Comparison of ENCODE assay signal across 21 mouse cellular contexts in the genomic region with DNA sequence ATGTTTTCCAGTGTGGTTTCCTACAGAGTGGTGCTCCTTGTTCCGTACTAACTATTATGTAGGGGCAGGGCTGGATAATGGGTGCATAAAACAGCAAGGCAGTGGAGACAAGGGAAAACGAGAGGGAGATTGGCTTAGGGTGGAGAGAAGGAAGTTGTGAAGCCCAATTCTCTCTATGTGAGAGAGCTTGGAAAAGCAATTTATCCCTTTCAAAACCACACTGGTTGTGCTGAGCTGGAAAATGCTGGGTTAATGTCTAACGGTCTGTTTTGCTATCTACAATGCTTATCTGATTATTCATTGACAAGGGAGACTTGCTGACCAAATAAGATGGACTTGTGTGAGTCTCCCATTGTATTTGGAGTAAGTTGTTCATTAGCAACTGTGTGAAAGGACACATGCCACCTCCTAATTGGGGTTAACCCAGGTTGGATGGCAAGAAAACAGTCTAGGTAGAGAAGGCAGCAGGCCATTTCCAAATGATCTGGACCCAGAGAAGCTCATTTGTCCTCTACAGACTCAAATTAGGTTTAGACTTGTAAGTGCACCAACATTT.
DNase-seq lines count a peak whose midpoint lies in the region; ATAC-seq lines count a peak whose summit lies in the region.
"Had no signal": no experiment of that assay in that cellular context is flagged by ENCODE, and none has a peak within 500 bp of the region (broad histone marks: within the 10 kb centered on the region; RNA-seq: fewer than 3 reads in every experiment).

No protein-coding gene starts in this region.

- H3K9me3 ChIP-seq in midbrain, embryonic 11.5 days (ENCODE audit: control insufficient read depth, low read length): no peaks in the 10 kb centered on the region
- no peaks in the 10 kb centered on the region for H3K9me3 ChIP-seq in midbrain, embryonic 16.5 days (replicated peaks; ENCODE audit: control insufficient read depth, low read length, poor library complexity, severe bottlenecking)
- H3K9me3 ChIP-seq: embryonic facial prominence, embryonic 15.5 days; forebrain, embryonic 15.5 days; heart, embryonic 13.5 days had no signal

- H3K9ac ChIP-seq in midbrain, embryonic 11.5 days (ENCODE audit: low read length): no peak overlapping the region
- H3K9ac ChIP-seq in midbrain, embryonic 16.5 days (ENCODE audit: low read depth, low read length): no peak overlapping the region
- H3K9ac ChIP-seq: embryonic facial prominence, embryonic 15.5 days; forebrain, embryonic 15.5 days; heart, embryonic 13.5 days had no signal

- no peaks in the 10 kb centered on the region for H3K27me3 ChIP-seq in midbrain, embryonic 11.5 days (ENCODE audit: control insufficient read depth, insufficient read depth, low read length)
- no peaks in the 10 kb centered on the region for H3K27me3 ChIP-seq in midbrain, embryonic 16.5 days (ENCODE audit: control insufficient read depth, insufficient read depth, low read depth, low read length)
- H3K27me3 ChIP-seq: embryonic facial prominence, embryonic 15.5 days; forebrain, embryonic 15.5 days; heart, embryonic 13.5 days had no signal

- no peaks in the 10 kb centered on the region for H3K4me1 ChIP-seq in midbrain, embryonic 11.5 days (ENCODE audit: control insufficient read depth, insufficient read depth, low read length)
- no peaks in the 10 kb centered on the region for H3K4me1 ChIP-seq in midbrain, embryonic 16.5 days (ENCODE audit: control insufficient read depth, insufficient read depth, low read length)
- H3K4me1 ChIP-seq: embryonic facial prominence, embryonic 15.5 days; forebrain, embryonic 15.5 days; heart, embryonic 13.5 days had no signal

- no peak overlapping the region for H3K4me2 ChIP-seq in midbrain, embryonic 11.5 days
- no peak overlapping the region for H3K4me2 ChIP-seq in midbrain, embryonic 16.5 days (ENCODE audit: low read length)
- H3K4me2 ChIP-seq: embryonic facial prominence, embryonic 15.5 days; forebrain, embryonic 15.5 days; heart, embryonic 13.5 days had no signal

- no peak for ATAC-seq in midbrain, embryonic 11.5 days (ENCODE audit: low FRiP score)
- no peak for ATAC-seq in midbrain, embryonic 16.5 days
- ATAC-seq: CD4-positive, CD25-positive, alpha-beta regulatory T cell, adult 4 months; forebrain, embryonic 15.5 days had no signal

- H3K27ac ChIP-seq in midbrain, embryonic 11.5 days (ENCODE audit: low read depth, low read length): no peak overlapping the region
- H3K27ac ChIP-seq in midbrain, embryonic 16.5 days (ENCODE audit: low read length): no peak overlapping the region
- H3K27ac ChIP-seq: embryonic facial prominence, embryonic 15.5 days; forebrain, embryonic 15.5 days; heart, embryonic 13.5 days had no signal

- DNase-seq in heart, adult 11 months: peak; percentile 59
- DNase-seq in heart, adult 9 months (ENCODE audit: low spot score in 2 of 2): no peak
- peak; percentile 60 for DNase-seq in midbrain, embryonic 11.5 days (ENCODE audit: low spot score, missing footprints)
- peak; percentile 18 for DNase-seq in kidney, postnatal 14 days
- DNase-seq in layer of hippocampus, adult 9-11 months: no peak
- DNase-seq in lung, adult 18-20 months: no peak
- DNase-seq: adrenal gland, adult 8-10 months; adrenal gland, postnatal 36 days; B cell, adult 2 months; cerebellum, adult 2 months; cerebellum, postnatal 10 days; embryo, embryonic 11 days; gastrocnemius, postnatal 14 days; heart, postnatal 36 days had no signal

- no peak overlapping the region for H3K4me3 ChIP-seq in midbrain, embryonic 11.5 days (ENCODE audit: low read depth, low read length)
- no peak overlapping the region for H3K4me3 ChIP-seq in midbrain, embryonic 16.5 days (ENCODE audit: low read depth, low read length)
- H3K4me3 ChIP-seq: embryonic facial prominence, embryonic 15.5 days; erythroblast, embryonic 14.5 days; forebrain, embryonic 15.5 days; heart, embryonic 13.5 days had no signal

- no peaks in the 10 kb centered on the region for H3K36me3 ChIP-seq in midbrain, embryonic 11.5 days (ENCODE audit: control insufficient read depth, insufficient read depth, low read length)
- no peaks in the 10 kb centered on the region for H3K36me3 ChIP-seq in midbrain, embryonic 16.5 days (ENCODE audit: control insufficient read depth, insufficient read depth, low read length)
- H3K36me3 ChIP-seq: embryonic facial prominence, embryonic 15.5 days; forebrain, embryonic 15.5 days; G1E; heart, embryonic 13.5 days had no signal

- 87% methylated on average over 3 of the region's 3 CpGs for WGBS in midbrain, embryonic 11.5 days
- WGBS in midbrain, embryonic 16.5 days: 81% methylated on average over 3 of the region's 3 CpGs

Comparison
In these comparisons a context has a peak if more than half of its experiments do, and no peak if none do; other contexts are left out.
1. DNase-seq: peak in heart, adult 11 months (single experiment), midbrain, embryonic 11.5 days (single experiment) and kidney, postnatal 14 days (single experiment); none in heart, adult 9 months (0 of 2), layer of hippocampus, adult 9-11 months (single experiment) and lung, adult 18-20 months (0 of 2).